Mouse (Mus musculus) heart, postnatal 25 days (tissue): ENCODE measurements around the gene Gjd2. TPM values are rescaled to one million over a fixed set of nuclear protein-coding genes. Genes with fewer than 3 reads are reported as not detected.
A peak's percentile ranks its signal among the peaks of the same experiment; 100 is the strongest.

Experiments used
- DNase-seq: peaks from one replicate; pipeline ENCODE4 v3.0.0; 2022; ENCODE audit warnings: low spot score
- intact Hi-C: fragments of 180-260 bp; cut with DNase I; formaldehyde crosslinking; loops from one replicate; pipeline ENCODE4 v1.15.1; 2025
- total RNA-seq, 2 experiments: library from RNA; stranded (reverse); gene quantifications; 2 replicates each; pipeline ENCODE4 v1.2.3; 2021

Gene Gjd2
- total RNA-seq = not detected

DNA sequence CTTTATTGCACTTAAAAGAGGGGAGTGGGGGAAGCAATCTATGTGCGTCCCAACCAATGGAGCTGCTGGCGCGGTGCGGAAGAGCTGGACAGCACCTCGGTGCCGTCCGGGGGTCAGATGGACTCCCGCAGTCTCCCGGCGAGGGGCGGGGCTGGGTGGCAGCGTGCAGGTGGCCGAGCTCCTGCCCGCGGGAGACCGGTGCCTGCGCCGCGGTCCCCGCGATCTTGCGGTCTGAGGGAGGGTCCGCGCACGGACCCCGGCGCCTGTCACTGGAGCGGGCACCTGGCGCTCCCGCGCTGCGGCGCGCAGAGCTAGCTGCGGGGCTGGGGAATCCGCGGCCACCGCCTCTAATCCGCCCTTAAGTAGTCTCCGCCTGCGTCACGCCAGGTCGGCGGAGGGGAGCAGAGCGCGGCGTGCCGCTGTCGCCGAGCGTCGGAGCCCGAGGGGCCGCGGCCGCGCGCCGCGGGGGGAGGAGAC lies at the start of gene Gjd2:
Gene Gjd2 (minus strand): TSS at position 325 of the 477 bp plus-strand sequence.
- DNase-seq = no peak
- intact Hi-C loops = no loop called here

DNA sequence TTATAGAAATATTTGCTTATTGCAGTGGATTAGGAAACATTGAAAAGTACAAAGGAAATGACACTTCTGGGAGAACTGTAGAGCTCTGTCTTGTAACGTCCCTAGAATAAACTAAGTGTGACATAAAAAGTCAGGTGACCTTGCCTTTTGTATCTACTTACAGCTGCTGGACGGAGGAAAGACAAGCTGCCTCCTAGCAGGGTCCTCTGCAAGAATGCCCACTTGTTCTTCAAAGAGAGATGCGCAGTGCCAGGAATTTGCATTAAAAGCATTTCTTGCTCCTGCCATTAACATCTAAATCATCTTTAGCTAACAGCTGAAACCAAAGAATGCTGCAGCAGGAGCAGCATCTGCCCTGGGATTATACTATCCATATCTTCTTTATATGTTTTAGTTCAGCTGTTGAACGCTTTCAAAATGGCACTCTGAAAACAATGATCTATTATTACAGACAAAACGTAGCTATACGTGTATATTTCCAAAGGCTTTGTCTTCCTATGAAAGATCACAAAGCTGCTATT lies 46.7 kb upstream of the Gjd2 start:
- intact Hi-C loops = no loop called here
- DNase-seq = no peak

DNA sequence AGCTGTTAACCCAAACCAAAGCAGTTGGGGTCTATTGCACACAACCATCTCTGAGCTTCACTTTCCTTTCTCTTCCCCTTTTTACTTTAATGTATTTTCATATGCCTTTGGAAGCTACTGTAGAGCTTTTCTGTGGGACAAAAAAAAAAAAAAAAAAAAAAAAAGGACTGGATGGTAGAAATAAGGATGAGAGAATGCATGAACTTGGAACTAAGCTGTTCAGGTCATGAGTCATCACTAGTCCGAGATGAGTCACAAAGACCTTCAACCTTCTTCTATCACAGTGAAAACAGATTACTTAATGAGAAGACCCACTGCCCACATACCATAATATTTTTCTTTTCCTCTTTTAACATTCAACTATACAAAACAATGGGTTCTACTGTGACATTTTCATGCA lies 46.2 kb upstream of the Gjd2 start:
- DNase-seq = no peak
- intact Hi-C loops = loop anchor here (5.0 kb wide), 1 partner anchor 73 kb away; no protein-coding TSS in a partner anchor

- intact Hi-C loops = loop anchor here (5.0 kb wide), 1 partner anchor 74 kb away; no protein-coding TSS in a partner anchor
- no peak for DNase-seq
Observed at GRCm38 (mm10) chr2:114058226-114058796, 44.9 kb upstream of the Gjd2 start.

DNA sequence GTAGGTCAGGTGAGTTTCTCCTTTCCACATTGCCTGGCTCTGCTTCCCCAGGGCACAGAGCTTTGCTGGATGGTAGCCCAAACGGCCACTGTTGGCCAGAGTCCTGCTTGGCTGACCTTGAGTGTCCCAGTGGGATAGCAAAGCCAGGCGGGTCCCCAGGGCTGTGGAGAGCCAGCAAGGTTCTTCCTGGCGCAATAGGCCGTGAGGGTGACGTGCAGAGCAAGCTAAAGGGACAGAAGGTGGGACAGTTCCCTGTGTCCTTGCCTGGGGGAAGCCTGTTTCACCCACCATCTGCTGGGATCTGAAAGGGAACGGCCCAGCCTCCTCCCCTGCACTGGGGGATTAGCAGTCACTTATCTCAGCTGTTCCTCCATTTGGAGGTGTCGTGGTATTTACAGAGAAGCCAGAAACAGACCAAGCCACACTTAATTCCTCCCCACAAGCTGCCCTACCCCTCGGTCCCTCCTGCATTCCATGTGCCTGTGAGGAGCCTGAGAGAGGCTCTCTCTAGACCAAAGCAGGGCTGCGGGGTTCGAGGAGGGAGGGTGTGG lies 44.0 kb upstream of the Gjd2 start:
- DNase-seq = peak; percentile 62
- intact Hi-C loops = loop anchor here (5.0 kb wide), 1 partner anchor 75 kb away; no protein-coding TSS in a partner anchor

- peak; percentile 35 for DNase-seq
- intact Hi-C loops = no loop called here
Observed at GRCm38 (mm10) chr2:114054129-114054528, 40.7 kb upstream of the Gjd2 start.

GRCm38 (mm10) chr2:114052696-114053598 lies 39.5 kb upstream of the Gjd2 start, which contains the start of gene Actc1:
Gene Actc1 (minus strand): TSS chr2:114053548.
- peak; percentile 44 for DNase-seq
- intact Hi-C loops = no loop called here

- intact Hi-C loops = no loop called here
- DNase-seq = no peak
Observed at GRCm38 (mm10) chr2:114051871-114052241, 38.4 kb upstream of the Gjd2 start.

- DNase-seq = no peak
Observed at GRCm38 (mm10) chr2:114051111-114051870, 37.9 kb upstream of the Gjd2 start.

GRCm38 (mm10) chr2:114050150-114050549 lies 36.7 kb upstream of the Gjd2 start:
- intact Hi-C loops = no loop called here
- no peak for DNase-seq

More at GRCm38 (mm10) chr2:114051111-114051870, 37.9 kb upstream of the Gjd2 start:
- intact Hi-C loops = no loop called here

GRCm38 (mm10) chr2:114049372-114049771 lies 36.0 kb upstream of the Gjd2 start:
- intact Hi-C loops = loop anchor here (10.0 kb wide), 1 partner anchor 185 kb away; no protein-coding TSS in a partner anchor
- DNase-seq = no peak

GRCm38 (mm10) chr2:114047960-114048611 lies 34.7 kb upstream of the Gjd2 start:
- intact Hi-C loops = loop anchor here (10.0 kb wide), 1 partner anchor 183 kb away; no protein-coding TSS in a partner anchor
- no peak for DNase-seq

DNA sequence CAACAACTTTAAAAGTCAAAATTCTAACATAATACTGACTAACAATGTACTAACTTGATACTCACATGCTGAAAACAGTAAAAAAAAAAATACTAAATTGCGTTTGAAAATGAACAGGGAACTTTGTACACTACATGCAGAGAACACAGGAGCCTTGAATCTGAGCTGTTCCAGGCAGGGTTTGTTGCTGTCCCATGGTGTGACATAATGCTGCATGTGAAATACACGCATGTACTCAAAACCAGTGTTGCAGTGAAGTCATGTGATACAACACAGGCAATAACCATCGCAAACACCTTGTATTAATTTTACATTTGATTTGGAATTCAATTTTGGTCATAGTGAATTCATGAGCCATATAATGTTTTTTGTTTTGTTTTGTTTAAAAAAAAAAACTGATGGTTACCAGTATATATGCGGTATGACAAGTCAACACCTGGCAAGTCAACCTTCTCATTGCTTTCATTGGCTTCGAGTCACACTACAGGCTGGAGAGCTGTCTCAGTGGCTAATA lies 32.8 kb upstream of the Gjd2 start:
- DNase-seq = no peak

DNA sequence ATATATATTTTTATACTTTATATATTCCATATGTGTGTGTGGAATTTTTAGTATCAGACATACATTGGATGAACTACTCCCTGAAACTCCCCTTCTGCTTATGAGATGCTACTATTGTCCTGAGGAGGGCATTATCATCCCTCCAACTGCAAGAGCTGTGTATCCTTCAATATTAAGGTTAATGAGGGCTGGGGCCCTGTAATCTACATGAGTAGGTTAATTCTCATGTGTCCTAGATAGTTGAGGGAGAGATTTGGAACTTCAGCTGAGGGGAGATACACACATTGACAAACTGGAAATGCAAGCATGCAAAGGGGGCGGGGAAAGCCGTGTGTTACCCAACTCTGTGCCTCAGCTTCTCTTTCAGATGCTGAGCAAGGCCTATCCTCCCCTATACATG lies 24.5 kb upstream of the Gjd2 start:
- intact Hi-C loops = no loop called here
- no peak for DNase-seq

More for the DNA sequence above, 32.8 kb upstream of the Gjd2 start:
- intact Hi-C loops = loop anchor here (10.0 kb wide), 1 partner anchor 181 kb away; no protein-coding TSS in a partner anchor

DNA sequence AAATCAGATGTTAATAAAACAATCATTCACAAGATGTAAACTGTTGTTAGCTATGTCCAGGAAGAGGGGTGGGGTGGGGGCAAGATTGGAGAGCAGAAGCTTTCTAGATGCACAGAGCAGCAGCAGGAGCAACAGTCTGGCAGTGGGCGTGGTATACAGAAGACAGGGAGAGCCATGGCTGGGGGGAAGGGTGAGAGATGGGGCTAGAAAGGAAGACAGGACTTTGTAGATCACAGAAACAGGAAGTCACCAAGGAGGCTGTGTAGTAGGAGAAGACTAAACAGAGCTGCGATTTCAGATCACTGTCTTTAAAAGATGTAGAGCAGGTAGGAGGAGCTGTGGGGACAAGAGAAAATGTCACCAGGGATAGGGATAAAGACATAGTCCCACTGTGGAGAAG lies 18.8 kb upstream of the Gjd2 start:
- intact Hi-C loops = no loop called here
- DNase-seq = no peak

GRCm38 (mm10) chr2:114023383-114023782 lies 10.0 kb upstream of the Gjd2 start:
- DNase-seq = no peak
- intact Hi-C loops = no loop called here

- intact Hi-C loops = no loop called here
Observed at GRCm38 (mm10) chr2:114020210-114020563, 6.8 kb upstream of the Gjd2 start.

DNA sequence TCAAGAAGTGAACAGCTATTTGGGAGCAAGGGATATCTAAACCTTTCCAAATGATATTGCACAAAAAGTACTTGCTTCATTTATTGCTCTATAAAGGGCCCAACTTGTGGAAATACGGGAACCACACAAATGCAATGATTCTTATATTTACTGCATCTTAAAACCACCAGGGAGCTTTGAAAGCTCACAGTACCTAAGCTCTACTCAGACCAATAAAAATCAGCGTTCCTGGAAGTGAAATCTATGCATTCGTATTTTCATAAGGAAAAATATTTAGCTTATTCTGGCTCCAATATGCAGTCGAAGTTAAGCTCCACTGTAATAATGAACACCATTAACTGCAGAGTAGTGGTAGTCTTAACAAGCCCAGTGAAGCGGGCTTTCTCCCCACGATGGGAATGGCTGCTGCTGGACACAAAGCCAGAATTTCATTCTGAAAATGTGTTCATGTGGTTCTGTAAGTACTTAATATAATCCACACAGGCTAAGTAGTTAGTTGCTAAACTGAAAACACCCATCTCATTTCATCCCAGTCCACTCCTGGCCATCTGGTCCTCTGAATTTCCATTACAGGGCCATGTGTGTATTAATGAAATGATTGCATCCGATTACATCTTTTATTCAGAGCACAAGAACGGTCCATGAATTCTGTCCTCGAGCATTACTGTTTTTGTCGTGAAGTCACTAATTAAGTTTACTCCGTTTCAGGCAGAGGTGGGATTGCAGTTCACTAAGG lies 6.2 kb upstream of the Gjd2 start:
- intact Hi-C loops = loop anchor here (5.0 kb wide), 1 partner anchor 137 kb away; no protein-coding TSS in a partner anchor
- no peak for DNase-seq

More at GRCm38 (mm10) chr2:114020210-114020563, 6.8 kb upstream of the Gjd2 start:
- no peak for DNase-seq
